Mouse (Mus musculus) kidney, adult 8-10 months (tissue): ENCODE results near the gene Elp1.

Experiments used
- DNase-seq, 2 experiments: peaks; one replicate each; pipeline ENCODE4 v3.0.0; 2022

Gene Elp1

GRCm38 (mm10) chr4:56801907-56802668 is at the start of gene Elp1, which contains the start of gene Fam206a:
Gene Elp1 (minus strand): TSS chr4:56802331.
Gene Fam206a (plus strand): TSS chr4:56802345.
- DNase-seq, result peak; percentile 88 to 94

DNA sequence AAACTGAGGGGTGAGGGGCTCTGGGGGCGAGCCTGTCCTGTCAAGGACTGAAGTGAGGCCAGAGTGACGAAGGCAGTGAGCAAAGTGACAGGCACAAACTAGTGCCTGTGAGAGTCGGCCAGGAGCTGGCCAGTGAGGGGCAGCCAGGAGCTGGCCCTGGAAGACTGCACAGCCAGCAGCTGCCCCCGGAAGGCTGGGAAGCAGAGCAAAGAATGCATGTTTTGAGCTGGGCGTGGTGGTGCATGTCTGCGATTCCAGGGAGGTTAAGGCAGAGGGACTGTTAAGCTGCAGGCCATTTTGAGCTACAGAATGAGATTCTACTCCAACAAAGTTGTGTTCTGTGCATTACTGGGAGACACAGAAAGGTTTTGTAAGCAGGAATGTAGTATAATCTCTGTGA is 48.6 kb upstream of the Elp1 start:
- DNase-seq, result no peak

DNA sequence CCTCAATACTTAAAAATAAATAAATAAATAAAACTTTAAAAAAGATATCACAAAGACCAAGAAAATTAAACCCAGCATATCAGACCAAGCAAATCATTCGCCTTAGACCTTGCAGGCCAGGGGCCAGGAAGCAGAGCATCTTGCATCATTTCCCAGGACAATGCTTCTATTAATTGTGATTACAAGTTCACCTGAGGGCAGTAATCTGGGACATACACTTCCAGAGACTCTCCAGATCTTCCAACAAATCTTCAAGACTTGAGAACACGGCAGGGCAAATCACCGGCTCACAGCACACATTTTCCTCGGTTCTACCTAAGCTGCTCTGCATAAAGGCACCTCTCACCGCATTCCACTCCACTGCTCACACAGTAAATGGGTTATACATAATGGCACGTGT is 45.9 kb upstream of the Elp1 start:
- no peak for DNase-seq

DNA sequence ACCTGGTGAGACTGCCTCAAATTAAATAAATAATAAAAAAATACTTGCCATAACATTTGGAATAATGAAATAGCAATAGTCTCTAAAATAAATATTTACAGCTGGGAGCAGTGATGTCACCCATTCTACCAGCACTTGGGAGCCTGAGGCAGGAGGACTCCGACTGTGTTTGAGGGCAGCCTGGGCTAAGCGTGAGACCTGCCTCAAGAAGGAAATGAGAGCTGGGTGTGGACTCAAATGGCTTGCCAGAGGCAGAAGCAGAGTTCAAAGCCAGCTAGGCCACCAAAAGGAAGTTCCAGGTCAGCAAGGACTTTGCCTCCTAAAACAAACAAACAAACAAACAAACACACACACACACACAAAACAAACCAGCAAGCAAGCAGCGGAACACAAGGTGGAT is 45.3 kb upstream of the Elp1 start:
- DNase-seq, result no peak

DNA sequence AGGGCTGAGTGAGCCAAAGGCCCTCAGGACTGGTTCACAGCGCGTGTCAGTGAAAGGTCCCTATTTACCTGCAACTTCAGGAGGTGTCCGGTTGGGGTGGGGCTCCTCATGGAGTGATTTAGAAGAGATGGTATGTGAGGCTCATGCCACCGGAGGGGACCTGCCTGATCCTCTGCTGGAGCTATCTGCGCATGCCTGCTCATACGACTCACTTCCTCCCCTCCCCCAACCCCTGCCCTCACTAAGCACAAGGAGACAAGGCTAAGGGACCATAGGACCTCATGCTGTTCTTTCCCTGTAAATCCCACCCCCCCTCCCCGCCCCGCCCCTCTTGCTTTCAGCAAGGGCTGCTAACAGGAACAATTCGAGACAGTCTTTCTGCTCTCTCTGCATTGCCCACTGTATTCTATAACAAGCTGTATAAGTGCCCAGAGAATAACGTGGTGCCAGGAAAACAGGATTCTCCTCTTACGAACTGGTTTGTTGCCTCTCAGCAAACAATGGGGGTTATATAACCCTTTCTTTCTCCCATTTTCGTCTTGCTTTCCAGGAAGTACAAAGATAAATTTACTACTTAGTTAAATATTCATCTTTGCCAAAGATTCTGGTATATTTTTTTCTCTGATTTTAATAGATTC is 43.9 kb upstream of the Elp1 start:
- DNase-seq, result no peak

GRCm38 (mm10) chr4:56844911-56845310 is 42.8 kb upstream of the Elp1 start:
- no peak for DNase-seq

DNA sequence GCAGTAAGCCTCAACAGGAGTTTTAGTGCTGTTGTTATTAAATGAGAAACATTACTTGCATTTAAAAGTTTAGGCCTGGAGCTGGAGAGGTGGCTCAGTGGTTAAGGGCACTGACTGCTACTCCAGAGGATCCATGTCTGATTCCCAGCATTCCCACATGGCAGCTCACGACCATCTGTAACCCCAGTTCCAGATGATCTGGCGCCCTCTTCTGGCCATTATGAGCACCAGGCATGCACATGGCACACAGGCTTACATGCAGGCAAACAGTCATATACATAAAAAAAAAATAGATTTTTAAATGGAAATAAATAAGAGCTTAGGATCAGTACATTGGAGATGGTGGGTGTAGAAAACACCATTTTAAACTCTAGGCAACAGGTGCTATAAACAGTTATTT is 41.8 kb upstream of the Elp1 start:
- no peak for DNase-seq

- no peak for DNase-seq
Observed at GRCm38 (mm10) chr4:56842501-56842900, 40.4 kb upstream of the Elp1 start.

DNA sequence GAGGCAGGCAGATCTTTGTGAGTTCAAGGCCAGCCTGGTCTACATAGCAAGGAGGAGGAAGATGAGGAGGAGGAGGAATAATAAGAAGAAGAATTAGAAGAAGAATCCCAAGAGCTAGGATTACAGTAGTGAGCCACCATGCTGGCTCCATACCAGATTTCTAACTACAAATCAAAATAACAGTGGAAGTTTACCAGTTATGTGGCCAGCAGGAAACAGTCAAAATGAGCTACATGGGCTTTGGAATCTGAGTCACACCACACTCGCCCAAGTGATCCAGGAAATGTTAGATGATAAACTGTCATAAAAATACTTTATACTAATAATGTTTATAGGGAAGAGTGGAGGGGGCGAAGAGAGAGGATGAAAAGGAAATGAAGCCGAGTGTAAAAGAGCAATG is 38.2 kb upstream of the Elp1 start:
- no peak for DNase-seq

GRCm38 (mm10) chr4:56837661-56838060 is 35.5 kb upstream of the Elp1 start:
- DNase-seq, result no peak

DNA sequence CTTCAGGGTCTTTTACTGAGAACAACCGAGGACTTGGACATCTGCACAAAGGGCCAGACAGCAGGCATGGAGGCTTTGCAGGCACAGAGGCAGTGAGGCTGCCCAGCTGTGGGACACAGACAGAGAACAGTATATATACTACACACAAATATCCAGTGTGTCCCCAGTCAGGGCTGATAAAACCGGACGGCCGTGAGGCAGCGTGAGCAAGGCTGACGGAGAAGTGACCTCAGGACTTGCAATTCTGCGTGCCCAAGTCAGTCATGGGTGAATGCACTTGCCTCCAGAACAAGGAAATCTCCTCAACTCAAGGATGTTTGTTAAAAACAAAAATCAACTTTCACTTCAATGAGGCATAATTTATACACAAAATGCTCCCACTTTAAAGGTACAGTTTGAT is 29.9 kb upstream of the Elp1 start:
- DNase-seq, result peak in 1 of 2 experiments; percentile 29

- no peak for DNase-seq
Observed at GRCm38 (mm10) chr4:56831013-56831609, 29.0 kb upstream of the Elp1 start.

GRCm38 (mm10) chr4:56829511-56829921 is 27.4 kb upstream of the Elp1 start:
- peak; percentile 39 to 41 for DNase-seq

GRCm38 (mm10) chr4:56828932-56829331 is 26.8 kb upstream of the Elp1 start:
- DNase-seq, result no peak

DNA sequence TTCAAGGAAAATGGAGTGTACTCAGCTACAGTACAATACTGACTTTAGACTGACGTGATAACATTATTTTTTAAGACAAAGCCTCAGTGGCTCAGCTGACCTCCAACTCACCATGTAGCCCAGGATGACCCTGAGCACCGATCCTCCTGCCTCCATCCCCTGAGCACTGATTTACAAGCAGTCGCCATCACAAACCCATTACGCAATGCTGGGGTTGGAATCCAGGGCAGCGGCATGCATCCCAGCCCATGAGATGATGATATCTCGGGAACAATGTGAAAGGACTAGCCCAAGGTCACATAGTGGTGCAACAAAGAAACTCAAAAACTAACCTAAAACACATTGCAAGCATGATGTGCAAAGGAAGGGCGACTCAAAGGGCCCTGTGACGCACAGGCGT is 22.1 kb upstream of the Elp1 start:
- no peak for DNase-seq

- no peak for DNase-seq
Observed at GRCm38 (mm10) chr4:56820017-56820550, 18.0 kb upstream of the Elp1 start.

DNA sequence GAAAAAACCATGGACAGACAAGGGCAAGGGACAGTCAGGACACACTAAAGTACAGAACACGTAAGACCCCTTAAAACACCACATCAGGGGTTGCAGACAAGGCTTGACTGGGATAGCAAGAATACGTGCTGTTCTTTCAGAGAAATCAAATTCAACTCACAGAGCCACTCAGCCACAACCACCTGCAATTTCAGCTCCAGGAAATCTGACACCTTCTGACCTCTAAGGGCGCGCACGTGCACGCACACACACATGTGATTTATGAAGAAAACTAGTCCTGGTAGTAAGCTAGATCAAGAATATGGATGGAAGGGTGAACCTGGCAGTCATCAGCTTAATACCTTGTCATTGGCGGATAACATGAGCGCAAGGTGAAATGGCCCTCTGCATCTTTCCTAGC is 13.0 kb upstream of the Elp1 start:
- DNase-seq, result no peak

DNA sequence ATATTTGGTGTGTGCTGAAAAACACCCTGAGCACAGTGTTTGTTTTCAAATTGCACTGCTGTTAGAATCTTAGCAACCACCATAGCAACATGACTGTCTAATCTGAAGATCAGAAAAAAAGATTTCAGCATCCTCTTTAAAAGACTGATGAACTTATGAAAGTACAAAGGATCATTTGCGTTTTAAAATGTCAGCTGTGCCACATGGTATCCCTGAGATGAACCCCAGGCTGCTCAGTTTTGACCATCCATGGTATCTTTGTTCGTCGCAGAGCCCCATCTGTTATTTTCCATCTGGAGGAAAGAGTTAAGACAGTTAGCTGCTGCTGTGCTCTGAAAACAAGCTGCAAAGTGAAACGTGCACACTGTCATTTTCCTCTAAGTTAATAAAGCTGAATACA is 10.0 kb upstream of the Elp1 start:
- no peak for DNase-seq

DNA sequence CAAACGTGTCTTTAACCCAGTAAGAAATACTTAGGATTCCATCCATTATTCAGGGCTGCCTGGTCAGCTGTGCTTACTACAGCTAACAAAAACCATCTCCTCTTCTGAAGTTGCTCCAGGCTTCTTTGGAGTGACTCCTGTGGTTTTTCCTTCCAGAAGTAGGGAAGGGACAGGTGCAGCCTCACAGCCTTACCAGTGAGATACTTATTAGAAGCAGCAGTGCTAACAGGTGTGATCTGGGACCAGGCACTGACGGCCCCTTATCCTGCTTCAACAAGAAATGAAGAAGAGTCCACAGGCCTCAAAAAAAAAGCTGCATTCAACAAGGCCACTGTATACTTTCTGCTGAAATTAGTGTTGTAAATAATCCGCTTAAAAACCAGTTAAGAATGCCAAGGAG is 9.5 kb upstream of the Elp1 start:
- no peak for DNase-seq

GRCm38 (mm10) chr4:56809050-56809449 is 6.9 kb upstream of the Elp1 start:
- no peak for DNase-seq

DNA sequence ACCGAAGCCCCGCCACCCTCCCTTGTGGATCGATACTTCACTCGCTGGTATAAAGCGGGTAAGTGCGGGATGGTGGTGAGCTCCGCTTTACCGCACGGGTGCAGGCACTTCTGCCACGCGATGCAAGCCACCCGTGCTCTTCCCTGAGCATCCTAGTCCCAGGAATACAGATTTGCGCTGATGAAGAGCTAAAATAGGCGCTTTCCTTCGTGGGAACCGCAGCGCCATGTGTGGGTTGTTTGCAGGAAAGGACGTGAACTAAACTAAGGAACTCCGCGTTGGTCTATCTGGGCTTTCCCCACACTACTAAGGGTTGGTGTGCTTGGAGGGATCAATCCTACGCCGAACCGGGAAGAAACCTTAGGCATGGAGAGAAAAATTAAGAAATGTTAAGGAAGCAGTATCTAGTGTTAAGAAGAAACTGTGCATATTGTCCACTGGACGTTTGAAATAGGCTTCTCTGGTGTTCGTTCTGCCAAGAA is 579 bp upstream of the Elp1 start:
- DNase-seq, result no peak

DNA sequence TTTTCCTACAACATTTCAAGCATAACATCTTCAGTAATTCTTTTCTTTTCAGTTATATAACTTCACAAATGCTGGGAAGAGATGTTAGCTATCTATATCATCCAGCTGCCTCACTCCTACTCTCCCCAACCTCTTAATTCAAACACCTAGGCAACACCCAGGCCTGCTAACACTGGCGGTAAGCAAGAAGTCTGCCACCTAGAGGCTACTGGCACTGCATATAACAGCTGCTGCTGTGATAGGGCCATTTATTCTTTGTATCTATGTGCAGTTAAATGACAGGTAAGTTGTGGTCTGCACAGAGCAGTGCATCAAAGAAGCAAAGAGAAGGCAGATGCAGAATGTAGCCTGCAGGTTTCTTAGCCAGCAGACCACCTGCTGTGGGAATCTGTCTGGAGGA is 10.8 kb downstream of the Elp1 start:
- DNase-seq, result no peak

- DNase-seq, result no peak
Observed at GRCm38 (mm10) chr4:56771065-56771464, 31.1 kb downstream of the Elp1 start.

GRCm38 (mm10) chr4:56768913-56769312 is 33.2 kb downstream of the Elp1 start:
- DNase-seq, result peak in 1 of 2 experiments; percentile 10
